Mouse (Mus musculus): Measurements from ENCODE around the gene Klk13. TPM values are rescaled to one million over a fixed set of nuclear protein-coding genes. Genes with fewer than 3 reads are reported as not detected.
"Not testable (repeated sequence)": the region's sequence is repeated elsewhere in the genome, so short reads cannot be mapped to it uniquely, and the experiment has no call there.

The Klk13 gene
- not detected for total RNA-seq (2021)
- long read RNA-seq, experiment 1 = 0 reads
- long read RNA-seq, experiment 2 = 0 reads

DNA sequence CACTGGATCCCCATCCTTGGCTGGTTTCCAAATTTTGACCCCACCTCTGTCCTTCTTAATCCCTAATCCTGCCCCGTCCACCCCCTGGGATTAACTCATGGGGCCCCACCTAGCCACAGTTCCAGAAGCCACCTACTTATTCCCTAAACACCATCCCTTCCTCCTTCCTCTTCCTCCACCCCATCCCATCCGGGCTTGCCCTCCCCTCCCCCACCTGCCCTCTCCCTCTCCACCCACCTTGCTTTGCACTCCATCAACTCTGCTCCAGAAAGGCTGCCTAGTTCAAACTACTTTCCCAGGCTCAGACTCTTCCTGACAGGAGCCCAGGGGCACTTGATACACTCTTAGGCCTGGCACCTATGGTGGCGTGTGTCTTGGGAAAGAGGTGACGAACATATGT, at the start of gene Klk13:
TSS of gene Klk13 (plus strand) at position 301 of the 400 bp plus-strand sequence.
- no peak for DNase-seq

DNA sequence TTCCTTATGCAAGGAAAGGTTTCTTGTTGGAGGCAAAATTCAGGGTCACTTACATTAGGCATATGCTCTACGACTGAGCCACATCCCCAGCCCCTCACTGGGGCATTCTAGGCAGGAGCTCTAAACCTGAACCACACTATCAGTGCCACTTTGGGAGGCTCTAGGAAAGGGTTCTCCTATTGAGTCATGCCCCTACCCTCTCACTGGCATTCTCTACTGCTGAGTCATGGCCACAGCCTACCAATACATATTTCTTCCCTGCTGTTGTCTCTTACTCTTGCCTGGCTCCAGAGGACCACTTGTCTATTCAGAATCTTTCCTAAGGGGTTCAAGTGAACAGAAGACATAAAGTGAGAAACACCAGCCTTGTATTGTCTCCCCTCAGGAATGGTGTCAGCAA, 49.6 kb upstream of the Klk13 start:
- DNase-seq = no peak

DNA sequence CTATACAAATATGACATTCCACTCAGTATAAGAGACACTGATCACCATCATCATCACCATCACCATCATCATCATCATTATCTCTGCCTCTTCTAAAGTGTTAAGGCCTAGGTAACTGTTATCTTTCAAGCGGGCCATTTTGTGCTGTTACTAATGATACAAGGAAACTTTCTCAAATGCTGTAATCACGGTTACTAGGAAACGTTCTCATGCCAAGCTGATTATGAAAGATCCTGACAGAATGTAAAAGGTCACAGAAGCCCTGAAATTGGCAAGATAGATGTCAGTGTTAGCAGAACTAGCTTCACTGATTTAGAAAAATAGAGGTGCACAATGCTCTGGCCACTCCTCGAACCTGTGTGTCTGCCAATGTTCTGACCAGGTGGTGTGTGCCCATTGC, 45.1 kb upstream of the Klk13 start:
- DNase-seq = not testable (repeated sequence)

DNA sequence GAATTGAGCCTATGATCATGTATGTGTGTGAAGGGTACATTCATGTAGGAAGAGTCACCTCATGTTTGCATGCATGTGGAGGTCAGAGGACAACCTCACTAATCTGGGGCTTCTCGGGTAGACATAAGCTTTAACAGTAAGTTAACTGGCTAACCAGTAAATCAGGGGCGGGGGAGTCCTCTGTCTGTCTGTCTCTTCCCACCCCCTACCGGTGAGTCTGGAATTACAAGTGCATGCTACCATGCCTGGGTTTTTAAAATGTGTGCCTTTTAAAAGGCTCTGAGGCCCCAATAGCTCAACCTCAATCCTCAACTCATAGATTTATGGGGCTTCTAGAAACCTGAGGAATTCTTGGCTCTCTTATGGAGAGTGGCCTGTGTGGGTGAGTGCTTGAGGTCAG, 43.8 kb upstream of the Klk13 start:
- DNase-seq = peak; percentile 36

DNA sequence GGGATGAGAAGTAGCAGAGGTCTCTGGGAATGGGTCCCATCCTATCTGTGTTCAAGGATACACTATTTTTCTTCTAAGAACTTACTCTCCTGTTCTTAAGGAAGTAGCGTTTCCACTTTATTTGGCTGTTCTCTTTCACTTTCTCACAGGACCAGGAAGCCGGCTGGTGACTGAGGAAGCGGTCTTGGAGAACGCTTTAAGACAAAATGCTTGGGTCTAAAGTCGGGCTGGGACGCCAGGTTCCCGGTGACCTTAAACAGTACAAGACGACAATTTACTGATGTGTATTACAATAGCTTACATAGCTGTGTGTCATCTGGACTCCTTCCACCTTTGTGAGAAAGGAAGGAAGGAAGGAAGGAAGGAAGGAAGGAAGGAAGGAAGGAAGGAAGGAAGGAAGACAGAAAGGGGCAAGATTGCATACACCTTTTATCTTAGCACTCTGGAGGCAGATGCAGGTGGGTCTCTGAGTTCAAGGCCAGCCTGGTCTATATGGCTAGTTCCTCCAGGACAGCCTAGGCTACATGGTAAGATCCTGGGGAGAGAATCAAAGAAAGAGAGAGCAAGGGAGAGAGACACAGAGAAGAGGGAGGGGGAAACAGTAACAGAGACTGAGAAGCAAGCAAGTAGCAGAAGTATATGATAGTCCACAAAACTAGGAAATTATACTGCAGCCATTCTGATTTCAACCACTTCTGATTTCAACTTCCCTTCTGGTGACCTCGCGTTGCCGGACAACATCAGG, 41.1 kb upstream of the Klk13 start:
- DNase-seq = no peak

DNA sequence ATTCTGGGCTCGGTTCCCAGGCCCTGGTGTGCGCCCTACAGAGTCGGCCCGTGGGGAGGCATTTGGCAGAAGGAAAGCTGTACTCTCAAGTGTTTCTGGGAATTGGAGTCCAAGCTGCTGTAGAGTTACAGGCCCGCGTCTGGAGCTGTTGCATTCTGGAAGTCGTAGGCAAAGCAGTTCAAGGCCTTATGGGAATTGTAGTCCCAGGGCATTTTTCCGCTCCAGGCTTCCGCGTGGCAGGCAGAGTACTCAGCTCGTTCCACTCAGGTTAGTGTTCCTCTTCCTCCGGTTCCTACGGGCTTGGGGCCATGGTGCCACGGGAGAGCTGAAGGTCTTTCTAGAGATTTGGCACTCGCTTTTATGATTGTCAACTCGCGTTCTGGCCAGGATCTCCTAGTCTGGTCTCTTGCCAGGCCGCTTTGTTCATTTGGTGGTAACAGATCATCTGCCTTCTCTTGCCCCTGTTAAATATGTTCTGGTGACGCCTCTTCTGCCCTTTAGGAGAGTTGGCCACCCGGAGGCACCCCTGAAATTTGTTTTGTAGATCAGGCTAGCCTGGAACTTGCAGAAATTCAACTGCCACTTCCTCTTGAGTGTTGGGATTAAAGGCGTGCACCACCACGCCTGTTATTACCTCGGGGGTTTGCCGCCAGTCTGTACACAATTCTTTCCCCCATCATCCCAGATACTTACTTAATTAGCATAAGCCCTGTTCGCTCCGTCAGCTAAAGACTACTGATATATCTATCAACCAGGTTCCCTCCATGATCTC, 40.4 kb upstream of the Klk13 start, which contains the start of gene Ctu1:
TSS of gene Ctu1 (plus strand) at position 208 of the 772 bp plus-strand sequence.
- peak; percentile 92 for DNase-seq

DNA sequence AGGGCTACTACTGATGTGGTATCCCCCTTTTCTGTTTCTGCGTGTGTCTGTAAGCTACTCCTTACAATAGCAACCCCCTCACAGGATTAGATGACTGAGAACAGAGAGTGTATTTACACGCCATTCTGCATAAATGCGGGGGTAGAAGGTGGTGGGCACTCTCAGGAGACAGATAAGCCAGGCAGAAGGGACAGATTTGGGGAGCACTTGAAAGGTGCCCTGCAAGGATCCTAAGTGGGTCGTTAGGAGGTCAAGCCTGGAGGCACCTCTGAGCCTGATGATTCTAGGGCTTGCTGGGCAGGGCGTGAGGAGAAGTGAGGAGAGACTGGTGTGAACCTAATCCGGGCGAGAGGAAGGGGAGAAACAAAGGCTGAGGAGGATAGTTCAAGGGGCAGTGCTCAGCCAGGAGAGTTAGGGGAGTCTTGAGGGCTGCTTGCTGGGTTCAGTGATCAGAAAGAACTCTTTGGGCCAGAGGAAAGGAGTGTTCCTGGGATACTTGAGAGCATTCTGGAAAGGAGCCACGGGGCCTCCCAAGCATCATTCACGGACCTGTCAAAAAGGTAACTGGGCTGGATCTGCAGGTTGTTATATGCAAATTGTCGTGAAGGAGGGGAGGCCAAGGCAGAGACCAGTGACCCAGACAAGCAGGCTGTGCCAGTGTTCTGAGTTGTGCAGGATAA, 39.6 kb upstream of the Klk13 start:
- DNase-seq = no peak

DNA sequence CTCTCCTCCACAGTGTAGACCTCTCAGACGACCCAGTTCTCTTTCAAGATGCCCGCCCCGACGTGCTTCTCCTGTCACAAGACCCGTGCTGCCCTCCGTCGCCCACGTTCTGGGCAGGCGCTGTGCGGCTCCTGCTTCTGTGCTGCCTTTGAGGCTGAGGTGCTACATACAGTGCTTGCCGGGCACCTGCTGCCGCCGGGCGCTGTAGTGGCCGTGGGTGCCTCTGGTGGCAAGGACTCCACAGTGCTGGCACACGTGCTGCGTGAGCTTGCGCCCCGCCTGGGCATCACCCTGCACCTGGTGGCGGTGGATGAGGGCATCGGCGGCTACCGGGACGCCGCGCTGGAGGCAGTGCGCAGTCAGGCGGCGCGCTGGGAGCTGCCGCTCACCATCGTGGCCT, 37.3 kb upstream of the Klk13 start:
- DNase-seq = no peak

DNA sequence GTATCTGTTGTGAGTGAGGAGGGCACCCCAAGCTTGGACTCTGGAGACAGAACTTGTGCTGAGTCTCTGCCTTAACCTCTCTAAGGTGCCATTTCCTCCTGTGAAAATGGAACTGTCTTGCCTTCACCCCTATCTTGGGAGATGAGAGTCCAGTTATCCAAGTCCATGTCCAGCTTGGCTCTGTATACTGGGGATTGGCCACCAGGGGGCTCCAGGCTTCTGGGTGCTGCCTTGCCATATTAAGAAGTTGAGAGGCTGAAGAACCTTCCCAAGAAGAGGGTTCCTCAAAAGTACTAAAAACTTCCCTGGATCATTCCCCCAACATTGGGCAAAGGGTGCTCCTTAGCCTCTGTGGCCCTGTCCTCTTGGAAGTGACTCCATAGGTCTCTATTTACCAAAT, 33.9 kb upstream of the Klk13 start:
- DNase-seq = peak; percentile 60

DNA sequence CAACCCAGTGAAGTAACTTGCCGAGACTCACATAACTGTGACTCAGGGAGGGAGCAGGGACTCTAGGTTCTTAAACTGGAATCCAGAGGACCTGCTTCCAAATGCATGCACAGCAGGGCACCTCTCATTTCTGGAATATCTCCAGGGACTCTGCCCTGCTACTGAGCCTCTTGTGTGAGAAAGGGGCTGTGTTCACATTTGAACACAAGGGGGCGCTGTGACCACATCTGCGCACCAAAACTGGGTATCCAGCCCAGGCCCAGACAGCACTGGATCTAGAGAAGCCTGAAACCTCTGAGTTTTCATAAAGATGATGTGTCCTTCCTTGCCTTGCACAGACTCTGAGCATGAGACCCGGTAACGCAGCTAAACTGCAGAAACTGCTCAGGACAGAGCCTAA, 31.4 kb upstream of the Klk13 start:
- DNase-seq = peak; percentile 80

DNA sequence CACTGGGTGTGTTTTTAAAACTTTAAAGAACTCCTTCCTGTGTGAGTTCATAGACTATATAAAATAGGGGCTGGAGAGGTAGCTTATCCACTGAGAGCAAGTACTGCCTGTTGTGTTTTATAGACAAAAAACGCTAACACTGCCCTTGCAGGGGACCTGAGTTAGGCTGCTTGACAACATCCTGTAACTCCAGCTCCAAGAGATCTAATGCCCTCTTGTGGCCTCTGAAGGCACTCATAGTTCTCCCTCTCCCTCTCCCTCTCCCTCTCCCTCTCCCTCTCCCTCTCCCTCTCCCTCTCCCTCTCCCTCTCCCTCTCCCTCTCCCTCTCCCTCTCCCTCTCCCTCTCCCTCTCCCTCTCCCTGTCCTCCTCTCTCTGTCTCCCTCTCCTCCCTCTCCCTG, 29.9 kb upstream of the Klk13 start:
- DNase-seq = not testable (repeated sequence)

DNA sequence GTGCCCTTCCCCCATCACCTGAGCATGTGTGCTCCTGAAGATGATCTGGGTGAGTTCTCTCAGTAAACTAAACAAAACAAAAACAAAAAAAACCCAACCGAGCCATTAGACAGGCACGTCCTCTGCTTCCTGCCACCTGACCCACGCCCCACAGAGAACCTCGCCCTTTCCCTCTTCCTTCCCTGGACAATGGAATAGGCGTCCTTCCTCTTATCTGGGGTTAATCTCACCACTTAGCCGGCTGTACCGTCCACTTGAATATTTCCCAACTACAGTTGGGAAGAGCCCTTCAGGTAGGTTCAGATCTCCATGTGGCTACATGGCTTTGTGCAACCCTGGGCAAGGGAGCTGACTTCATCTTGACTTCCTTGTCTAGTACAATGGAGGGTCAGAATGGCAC, 27.3 kb upstream of the Klk13 start:
- no peak for DNase-seq

DNA sequence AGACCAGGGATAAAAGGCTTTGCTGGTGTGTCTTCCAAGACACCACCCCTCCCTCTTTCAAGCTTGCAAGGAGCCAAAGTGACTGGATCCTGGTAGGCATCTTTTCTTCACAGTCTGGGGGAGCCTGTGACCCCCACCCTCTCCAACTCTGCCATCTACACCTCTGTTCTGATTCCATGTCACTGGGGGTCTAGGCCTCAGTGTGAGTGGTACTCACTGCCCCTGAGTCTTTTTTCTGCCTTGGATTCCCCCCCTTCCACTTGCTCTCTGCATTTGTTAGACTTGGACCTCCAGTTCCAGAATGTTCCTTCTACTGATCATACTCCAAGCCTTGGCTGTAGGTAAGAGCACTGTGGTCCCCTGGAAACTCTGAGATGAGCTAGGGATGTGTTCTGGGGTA, 22.2 kb upstream of the Klk13 start, which contains the start of gene Klk14:
TSS of gene Klk14 (plus strand) at position 301 of the 400 bp plus-strand sequence.
- no peak for DNase-seq

DNA sequence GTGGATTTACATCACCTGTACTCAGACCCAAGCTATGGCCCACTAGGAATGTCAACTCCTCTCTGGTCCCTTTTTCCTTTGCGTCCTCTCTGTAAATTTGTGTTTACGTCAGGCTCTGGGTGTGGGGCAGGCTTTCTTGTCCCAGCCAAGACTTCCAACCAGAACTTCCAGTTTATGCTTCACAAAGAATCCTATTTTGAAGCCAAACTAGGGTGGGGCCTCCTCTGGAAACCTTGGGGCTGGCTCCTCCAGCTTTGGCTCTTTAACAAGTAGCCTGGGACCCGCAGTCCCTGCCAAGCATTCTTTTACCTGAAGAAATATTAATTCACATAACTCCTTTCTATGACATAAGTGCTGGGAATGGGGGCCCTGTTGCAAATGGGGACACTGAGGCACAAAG, 2.3 kb upstream of the Klk13 start:
- no peak for DNase-seq

DNA sequence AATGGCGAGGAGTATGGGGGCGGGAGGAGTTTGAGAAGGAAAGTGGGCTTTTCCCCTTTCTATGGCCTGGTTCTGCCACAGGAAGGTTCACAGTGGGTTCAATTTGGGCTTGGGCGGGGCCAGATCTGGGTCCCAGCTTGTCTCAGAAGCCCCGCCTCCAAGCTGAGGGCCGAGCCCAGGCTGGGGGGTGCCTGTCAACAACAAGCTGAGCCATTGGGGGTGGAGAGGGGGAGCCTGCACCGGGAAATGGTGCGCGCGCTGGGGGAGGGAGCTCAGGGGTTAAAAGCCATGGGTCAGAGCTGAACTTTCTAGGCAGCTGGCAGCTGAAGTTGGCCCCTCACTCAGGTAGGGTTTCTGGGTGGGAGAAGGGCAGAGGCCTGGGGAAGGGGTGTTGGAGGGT, 550 bp downstream of the Klk13 start:
- no peak for DNase-seq

DNA sequence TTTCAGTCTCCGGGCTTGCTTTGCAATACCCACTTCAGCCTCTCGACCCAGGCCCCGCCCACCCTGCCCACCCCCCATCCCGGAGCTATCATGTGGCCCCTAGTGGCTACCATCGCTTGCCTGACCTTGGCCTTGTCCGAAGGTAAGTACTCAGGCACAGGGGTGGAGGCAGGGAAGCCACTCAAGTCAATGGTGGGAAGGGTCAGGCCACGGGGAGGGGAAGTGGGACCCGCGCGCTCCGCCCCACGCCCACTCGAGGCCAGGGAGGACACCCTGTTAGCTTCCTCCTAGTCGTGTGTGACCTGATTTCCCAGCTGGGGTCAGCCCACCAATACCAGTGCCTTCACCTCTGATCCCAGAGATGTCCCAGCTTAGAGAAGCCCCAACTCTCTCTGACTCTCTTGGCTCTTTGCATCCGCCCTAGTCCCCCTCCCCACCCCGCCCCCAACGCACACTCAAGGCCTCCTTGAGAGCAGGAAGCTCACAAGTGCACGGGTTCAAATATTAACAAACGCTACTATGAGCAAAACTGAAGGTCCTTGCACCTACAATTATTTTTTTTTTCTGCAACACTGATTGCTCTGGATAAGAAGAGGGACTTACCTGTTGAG, 1.5 kb downstream of the Klk13 start:
- no peak for DNase-seq

DNA sequence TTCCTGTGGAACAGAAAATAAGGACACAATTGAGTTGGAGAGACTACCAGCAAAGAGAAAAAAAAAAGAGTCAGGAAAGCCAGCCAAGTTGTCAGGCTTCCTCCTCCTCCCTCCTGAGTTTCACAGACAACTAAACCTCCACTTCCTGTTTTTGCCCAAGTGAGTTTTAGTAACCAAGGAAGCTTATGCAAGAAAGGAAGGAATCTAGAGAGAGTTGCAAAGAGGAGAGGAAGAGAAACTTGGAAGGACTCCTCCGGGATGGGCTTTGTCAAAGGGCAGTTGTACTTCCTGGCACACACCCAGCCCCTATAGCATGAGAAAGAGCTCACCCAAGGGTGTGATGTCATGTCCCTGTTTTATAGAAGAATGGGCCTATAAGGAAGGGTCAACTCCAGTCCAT, 35.4 kb downstream of the Klk13 start:
- no peak for DNase-seq

DNA sequence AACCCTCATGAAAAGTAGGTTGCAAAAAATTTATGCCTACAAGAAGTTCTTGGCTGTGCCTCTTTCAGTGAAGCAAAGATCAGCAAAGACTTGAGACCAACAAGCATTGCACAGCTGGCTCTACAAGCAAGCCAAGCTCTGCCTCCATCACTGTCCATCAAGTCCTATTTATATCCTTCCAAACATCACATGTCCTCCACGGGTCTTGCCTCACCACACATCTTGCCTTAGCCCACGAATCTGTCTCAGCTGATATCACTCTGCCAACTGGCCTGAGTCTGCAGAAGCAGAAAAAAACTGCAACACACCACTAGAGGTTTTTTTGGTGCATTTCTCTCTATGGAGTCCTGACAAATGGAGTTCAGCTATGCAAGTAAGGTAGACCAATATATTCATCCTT, 40.4 kb downstream of the Klk13 start:
- no peak for DNase-seq

DNA sequence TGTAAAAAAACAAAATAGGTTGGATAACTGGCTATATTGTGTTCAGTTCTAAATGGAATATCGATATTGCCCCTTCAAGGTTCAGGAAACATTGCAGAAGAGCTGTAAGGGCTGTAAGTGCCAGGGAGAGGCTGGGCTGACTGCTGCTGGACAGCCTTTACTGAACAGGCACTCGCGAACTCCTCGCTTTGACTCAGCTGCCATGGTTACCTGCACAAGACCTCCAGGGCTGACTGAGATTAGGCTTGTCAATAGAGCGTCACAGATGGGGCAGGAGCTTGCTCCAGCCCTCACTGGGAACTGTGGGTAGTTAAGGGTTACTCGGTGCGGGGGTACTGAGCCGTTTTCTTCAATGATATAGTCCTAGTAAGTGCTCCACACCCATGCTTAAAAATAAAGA, 54.1 kb downstream of the Klk13 start:
- no peak for DNase-seq

DNA sequence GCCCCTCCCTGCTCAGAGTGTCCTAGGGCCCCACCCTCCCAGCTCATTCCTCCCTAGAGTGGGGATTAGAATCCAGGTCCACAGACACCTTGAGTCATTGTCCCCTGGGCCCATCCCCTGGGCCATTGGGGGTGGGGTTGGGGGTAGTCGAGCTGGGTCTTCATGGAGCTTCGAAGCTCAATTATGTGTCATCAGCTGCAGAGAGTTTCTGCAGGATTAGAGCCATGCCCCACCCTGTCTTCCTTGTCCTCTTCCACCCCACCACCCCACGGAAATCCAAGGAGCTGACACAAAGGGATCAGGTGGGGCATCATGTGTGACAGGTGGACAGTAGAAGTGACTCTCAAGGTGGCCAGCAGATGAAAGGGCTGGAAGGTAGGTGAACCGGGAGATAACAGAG, 56.2 kb downstream of the Klk13 start, which contains the start of gene Klk12:
TSS of gene Klk12 (plus strand) at position 301 of the 400 bp plus-strand sequence.
- no peak for DNase-seq

DNA sequence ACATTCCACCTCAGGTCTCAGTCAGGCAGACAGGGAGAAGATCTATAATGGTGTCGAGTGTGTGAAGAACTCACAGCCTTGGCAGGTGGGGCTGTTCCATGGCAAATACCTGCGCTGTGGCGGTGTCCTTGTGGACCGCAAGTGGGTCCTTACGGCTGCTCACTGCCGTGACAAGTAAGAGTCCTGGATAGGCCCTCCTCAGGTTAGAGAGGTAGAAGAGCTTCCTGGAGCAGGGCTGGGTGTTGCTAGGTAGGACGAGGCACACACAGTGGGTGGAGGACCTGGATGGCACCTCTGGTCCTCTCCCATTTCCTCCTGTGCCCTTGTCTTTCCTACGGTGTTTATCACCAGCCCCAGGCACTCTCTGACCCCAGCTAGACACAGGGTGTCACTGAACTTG, 57.3 kb downstream of the Klk13 start:
- no peak for DNase-seq

DNA sequence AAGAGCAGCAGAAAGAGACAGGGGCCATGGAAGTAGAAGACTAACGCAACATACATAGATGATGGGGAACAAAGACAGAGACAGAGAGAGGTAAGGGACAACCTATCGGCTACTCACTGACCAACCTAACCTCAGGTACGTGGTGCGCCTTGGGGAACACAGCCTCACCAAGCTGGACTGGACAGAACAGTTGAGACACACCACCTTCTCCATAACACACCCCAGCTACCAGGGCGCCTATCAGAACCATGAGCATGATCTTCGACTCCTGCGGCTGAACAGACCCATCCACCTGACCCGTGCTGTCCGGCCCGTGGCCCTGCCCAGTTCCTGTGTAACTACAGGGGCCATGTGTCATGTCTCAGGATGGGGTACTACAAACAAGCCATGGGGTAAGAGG, 58.3 kb downstream of the Klk13 start:
- DNase-seq = no peak

DNA sequence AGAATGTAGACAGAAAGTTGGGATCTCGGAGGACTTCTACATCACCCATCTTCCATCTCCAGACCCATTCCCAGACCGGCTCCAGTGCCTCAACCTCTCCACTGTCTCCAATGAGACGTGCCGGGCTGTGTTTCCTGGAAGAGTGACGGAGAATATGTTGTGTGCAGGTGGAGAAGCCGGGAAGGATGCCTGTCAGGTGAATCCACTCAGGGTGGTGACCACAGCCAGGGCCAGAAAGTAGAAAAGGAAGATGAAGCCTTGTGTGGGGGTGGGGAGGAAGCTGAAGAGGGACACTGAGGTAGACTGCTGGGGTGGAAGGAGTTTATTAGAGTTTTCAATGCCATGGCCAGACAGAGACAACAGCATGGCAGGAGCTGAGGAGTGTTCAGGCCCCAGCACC, 59.5 kb downstream of the Klk13 start:
- DNase-seq = no peak
